Mouse (Mus musculus): ENCODE results near the gene Esr1.
"Not testable (repeated sequence)": the region's sequence is repeated elsewhere in the genome, so short reads cannot be mapped to it uniquely, and the experiment has no call there.

The Esr1 gene

DNA sequence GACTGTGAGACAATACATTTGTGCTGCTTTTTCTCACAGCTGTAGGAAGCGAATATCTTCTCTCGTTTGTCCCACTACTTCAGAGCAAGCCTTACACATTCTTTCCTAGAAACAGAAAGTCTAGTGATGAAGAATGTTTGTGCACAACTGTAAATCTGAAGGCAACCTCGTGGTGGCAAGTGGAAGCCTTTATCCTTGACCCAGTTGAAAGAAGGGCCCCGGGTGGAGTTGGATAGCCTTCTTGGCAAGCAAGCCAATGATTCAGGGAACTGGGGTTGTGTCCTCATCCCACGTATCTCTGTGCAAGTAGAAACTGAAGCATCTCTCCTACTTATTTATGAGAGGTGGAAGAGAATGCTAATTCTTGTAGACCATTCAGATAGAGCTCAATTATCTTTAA, 71.7 kb downstream of the Esr1 start:
- peak; percentile 64 to 92 for DNase-seq (ENCODE audit: inconsistent age in 2 of 2, low spot score in 1 of 2)

DNA sequence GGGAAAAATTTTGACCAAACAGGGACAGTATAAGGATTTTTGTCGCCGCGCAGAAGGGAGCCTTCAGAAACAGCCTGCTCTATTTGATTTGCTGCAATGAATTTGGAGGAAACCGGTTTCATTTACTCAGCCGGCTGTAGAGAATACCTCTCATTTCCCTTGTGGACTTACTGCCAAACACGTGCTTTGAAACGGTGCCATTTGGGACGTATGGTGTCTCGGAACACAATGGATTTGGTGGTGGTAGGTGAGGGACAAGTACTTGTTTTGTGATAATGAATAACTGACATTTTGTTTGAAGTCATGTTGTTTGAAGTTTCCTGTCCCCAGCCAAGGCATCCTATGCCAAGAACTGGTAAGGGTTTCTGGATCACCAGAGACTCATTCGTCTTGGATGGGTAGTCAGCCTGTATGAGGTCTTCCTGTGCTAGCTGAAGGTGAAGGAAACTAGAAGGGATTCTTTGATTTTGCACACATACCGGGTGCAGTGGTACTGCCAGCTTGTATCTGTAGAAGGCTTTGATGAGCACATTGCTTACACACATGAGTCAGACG, 72.4 kb downstream of the Esr1 start:
- DNase-seq (ENCODE audit: inconsistent age in 2 of 2, low spot score in 1 of 2): peak in 1 of 2 experiments; percentile 38

DNA sequence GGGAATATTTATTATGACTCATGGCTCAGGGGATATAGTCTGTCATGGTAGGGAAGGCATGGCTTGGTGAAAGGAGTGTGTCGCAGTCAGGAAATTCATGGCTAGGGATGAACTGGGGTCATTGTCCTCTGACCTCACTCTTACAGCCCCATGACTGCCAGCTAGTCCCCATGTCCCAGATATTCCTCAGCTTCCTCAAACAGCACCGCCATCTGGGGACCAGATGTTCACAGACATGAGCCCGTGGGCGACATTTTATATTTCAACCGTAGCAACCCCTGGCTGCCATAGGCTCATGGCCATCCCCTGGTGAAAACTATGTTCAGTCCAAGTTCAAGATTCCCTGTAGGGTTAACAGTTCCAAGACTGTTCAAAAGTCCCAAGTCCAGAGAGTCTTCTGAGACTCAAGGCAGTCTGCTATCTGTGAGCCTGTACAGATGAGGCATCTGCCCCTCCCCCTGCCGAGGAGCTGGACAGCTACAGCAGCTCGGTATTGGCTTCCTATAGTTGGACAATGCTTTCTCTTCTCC, 83.0 kb downstream of the Esr1 start:
- no peak for DNase-seq (ENCODE audit: inconsistent age in 2 of 2, low spot score in 1 of 2)

DNA sequence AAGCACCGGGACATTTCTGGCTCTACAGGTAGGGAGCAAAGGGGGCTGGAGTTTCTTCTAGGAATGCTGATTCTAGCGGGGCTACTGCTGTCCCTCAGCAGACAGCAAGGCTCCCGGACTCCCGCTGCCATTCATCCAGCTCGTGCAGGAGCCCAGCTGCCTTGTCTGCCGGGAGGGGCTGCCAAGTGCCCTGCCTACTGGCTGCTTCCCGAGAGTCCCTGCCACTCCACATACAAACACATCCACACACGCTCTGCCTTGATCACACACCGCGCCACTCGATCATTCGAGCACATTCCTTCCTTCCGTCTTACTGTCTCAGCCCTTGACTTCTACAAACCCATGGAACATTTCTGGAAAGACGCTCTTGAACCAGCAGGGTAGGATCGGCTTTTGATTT, 98.5 kb downstream of the Esr1 start:
- DNase-seq (ENCODE audit: inconsistent age in 2 of 2, low spot score in 1 of 2): peak; percentile 62 to 87

DNA sequence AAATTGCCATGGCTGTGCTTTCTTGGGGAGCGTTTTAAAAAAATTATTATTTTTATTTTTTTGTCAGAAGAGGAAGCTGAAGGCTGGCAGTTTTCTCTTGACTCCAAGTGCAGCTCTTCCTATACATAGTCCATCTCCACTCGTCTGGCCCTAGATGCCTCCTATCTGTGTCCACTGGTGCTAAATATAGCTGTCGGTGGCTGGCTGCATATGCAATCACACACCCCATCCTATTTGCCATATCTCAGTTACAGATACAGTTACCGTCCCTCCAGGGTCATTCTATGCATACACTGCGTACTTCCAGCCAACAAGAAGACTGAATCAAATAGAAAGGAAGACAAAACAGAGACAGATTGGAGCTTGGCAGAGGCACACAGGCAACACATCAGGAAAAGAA, 100.0 kb downstream of the Esr1 start:
- DNase-seq (ENCODE audit: inconsistent age in 2 of 2, low spot score in 1 of 2): no peak

DNA sequence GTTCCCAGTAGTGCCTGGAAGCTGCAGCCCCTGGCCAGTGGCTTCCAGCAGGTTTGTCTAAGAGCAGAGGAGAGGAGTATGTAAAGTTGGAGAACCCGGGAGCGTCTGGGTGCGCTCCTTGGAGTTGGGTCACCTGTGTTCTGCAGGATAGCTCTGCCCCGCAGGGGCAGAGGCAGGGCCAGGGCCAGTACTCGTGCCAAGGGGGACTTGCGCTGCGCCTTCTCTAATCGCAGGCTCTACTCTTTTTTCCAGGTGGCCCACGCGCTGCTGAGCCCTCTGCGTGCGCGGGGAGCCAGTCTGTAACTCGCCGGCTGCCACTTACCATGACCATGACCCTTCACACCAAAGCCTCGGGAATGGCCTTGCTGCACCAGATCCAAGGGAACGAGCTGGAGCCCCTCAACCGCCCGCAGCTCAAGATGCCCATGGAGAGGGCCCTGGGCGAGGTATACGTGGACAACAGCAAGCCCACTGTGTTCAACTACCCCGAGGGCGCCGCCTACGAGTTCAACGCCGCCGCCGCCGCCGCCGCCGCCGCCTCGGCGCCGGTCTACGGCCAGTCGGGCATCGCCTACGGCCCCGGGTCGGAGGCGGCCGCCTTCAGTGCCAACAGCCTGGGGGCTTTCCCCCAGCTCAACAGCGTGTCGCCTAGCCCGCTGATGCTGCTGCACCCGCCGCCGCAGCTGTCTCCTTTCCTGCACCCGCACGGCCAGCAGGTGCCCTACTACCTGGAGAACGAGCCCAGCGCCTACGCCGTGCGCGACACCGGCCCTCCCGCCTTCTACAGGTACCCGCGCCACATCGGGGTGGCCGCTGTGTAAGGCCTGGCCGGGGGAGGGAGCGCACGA, 100.9 kb downstream of the Esr1 start:
- DNase-seq (ENCODE audit: inconsistent age in 2 of 2, low spot score in 1 of 2): peak; percentile 39 to 82

DNA sequence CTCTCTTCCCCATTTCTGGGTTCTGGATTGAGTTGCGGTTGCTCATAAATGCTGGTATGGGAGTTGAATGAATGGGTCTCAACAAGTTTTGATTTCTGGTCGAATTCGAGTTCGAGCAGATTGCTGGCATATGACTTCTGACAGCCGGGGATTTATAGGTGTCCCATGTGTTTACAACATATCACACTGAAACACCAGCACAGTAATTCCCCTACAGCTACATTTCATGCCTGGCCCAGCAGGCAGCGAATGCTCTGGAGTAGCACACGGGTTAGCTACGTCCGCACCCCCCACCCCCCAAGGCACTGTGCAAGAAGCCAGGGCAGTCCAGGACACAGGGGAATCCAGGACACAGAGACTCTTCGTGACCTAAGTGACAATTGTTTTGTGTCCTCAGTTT, 102.0 kb downstream of the Esr1 start:
- no peak for DNase-seq (ENCODE audit: inconsistent age in 2 of 2, low spot score in 1 of 2)

DNA sequence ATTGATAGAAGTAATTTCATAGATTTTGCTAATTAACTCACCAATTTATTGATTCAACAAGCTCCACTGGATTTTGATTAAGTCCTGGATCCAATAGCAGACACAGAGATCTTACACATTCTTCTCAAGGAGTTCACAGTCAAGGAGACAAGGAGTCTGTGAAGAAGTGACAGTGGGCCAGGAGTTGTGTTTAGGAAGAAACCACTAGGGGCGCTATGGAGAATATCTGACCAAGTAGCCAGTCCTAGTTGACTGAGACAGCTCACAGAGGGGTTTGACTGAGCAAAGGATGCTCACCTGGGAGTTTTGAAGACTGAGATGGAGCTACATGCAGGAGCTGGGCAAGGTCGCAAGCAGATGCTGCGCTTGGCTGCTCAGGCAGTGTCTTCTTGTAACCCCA, 113.5 kb downstream of the Esr1 start:
- peak in 1 of 2 experiments; percentile 64 for DNase-seq (ENCODE audit: inconsistent age in 2 of 2, low spot score in 1 of 2)

DNA sequence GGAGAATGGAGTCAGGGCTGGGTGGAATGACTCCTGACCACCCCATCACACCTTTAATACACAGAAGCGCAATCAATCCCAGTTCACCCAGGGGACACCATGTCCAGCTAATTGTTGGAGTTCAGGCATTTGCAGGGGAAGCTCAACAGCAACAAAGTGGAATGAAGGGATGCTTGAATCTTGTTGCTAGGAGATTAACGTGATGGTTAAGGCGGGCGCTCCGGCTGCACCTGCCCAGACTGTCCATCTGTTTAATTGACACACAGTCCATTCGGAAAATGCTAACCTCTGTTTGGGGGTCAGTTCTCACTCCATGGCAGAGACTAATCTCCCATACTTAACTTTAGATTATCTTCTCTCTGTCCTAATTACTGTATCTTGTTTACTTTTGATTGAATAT, 114.7 kb downstream of the Esr1 start:
- no peak for DNase-seq (ENCODE audit: inconsistent age in 2 of 2, low spot score in 1 of 2)

DNA sequence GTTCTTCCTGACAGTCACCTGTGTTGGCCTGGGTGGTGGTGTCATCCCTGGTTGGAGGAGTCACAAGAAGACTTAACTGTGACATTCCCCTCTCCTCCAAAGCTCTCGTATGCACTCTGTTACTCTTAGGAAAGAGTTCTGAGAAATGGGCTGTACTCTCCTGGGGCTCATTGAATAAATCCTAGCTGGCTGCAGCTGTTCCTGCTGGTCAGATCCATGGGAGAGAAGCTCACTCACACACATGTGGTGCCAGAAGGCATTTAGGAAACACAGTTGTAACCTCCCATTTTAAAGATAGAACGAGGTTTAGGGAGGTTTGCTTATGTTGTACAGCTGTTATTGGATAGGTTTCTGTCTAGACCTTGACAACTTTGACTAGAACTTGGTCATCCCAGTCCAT, 120.9 kb downstream of the Esr1 start:
- DNase-seq (ENCODE audit: inconsistent age in 2 of 2, low spot score in 1 of 2): peak in 1 of 2 experiments; percentile 43

DNA sequence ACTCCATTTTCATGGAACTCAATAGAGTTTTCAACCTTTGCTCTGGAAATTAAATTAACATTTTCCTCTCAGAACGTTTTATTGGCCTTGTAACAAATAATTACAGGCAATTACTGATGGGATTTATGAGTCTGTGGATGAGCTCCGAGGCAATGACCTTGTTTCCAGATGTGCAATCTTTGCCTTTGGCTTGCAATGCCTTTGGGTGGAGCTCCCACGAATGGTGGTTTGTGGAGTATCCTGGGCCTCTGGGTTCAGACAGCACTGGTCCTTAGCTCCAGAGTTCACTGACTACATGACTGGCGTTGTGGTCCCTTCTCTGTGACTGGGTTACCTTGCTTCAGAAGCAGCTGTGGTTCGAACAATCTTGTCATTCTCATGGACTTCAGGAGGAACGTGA, 122.6 kb downstream of the Esr1 start:
- DNase-seq (ENCODE audit: inconsistent age in 2 of 2, low spot score in 1 of 2): peak; percentile 9 to 76

DNA sequence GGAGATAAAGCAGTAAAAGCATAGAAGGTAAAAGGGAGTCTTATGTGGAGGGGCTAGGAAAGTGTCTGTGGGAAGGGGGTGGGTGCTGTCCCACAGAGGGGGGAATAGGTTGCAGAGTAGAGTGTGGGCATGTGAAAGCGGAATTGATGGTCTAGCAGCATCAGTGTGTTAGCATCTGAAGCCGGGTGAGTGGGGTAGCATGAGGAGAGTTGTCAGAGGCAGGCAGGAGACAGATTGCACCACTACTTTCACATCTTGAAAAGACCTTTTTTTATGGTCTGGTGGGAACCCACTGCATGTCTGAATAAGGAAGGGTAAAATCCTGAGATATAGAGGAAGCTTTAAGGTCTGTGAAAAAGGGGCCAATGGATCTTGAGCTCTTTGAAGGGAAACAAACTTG, 123.5 kb downstream of the Esr1 start:
- no peak for DNase-seq (ENCODE audit: inconsistent age in 2 of 2, low spot score in 1 of 2)

DNA sequence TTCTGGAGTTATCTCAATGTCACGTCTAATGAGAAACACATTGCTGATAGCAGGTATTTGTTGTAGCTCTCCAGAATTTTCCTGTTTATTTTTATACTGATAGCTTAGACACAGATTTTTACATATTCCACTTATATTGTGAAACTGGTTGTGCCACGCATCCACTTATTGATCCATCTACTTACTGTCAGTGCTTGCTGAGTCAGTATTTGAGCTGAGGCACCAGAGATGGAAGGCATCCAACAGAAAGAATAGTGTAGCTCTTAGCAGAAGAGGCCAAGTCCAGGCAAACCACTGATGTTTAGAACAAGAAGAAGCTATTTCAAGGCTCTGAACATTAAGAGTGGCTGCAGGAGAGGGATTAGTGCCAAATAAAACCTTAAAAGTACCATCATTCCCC, 126.9 kb downstream of the Esr1 start:
- DNase-seq (ENCODE audit: inconsistent age in 2 of 2, low spot score in 1 of 2): no peak

DNA sequence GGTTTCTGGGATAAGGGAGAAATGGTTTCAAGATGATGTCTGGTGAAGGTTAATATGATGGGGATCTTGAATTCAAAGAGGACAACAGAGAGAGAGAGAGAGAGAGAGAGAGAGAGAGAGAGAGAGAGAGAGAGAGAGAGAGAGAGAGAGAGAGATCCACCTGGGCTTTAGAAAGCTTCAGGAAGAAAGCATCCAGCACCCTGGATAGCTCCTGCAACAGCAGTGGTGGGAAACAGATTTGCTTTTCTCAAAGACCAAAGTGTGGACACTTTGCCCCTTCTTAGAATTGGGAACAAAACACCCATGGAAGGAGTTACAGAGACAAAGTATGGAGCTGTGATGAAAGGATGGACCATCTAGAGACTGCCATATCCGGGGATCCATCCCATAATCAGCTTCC, 139.7 kb downstream of the Esr1 start:
- DNase-seq (ENCODE audit: inconsistent age in 2 of 2, low spot score in 1 of 2): not testable (repeated sequence)

DNA sequence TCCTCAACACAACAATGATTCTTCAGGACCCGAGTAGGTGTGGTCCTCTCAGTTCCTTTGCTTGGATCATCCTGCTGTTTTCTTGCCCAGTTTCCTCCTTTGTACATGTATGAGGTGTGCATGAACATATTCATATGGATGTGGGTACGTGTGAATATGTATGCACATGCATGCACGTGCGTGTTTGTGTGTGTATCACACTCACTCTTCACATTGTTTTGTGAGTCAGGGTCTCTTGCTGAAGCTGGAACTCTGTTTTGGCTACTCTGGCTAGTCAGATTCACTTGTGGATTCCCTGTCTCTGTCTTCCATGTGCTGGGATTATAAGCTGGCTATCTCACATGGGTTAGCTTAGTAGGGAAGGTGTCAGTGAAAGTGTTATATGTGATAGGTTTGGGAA, 141.6 kb downstream of the Esr1 start:
- DNase-seq (ENCODE audit: inconsistent age in 2 of 2, low spot score in 1 of 2): no peak

DNA sequence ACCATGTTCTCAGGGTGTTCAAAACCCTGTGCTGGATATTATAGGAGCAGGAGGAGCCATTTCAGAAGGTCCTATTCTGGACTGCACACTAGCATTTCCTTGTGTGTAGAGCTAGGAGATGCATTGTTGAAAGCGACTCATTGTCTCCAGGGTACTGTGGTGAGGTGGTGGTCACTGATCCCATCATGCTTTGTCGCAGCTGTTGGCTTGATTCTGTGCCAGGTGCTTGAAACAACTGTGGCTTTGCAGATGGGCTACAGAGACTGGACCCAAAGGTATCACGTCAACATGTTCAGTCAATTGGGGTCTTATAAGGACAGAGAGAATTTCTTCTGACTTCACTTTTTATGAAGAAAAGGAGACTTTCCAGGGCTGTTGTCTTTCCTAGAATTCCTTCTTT, 164.1 kb downstream of the Esr1 start:
- peak in 1 of 2 experiments; percentile 44 for DNase-seq (ENCODE audit: inconsistent age in 2 of 2, low spot score in 1 of 2)

DNA sequence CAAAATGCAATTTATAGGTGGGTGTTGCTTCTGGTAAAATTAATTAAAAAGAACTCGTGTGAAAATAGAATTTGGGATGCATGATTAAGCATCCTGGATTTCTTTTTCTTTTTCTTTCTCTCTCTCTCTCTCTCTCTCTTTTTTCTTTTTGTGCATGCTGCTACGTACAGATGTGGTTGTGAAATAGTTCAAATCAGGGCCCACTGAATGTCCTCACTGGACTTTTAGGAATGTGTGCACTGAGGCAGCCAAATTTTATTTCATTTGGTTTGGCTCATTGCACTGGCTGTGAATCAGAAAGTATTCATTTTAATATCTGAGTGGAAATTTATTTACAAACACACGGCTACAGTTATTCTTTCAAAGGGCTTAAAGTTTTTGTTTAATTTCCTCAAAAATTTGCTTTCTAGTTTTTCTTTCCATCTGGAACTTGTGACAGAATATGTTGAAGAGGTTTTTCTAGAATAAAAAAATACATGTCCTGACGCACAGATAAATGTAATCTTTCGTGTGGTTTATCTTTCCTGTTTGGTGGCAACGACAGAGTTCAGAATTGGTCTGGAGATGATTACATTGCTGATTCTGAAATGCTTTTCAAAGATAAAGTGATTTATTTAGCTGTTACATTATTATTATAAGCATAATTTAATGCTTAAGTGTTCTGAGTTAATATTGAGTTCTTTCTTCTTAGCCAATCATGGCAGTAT, 164.8 kb downstream of the Esr1 start:
- DNase-seq (ENCODE audit: inconsistent age in 2 of 2, low spot score in 1 of 2): peak in 1 of 2 experiments; percentile 58

DNA sequence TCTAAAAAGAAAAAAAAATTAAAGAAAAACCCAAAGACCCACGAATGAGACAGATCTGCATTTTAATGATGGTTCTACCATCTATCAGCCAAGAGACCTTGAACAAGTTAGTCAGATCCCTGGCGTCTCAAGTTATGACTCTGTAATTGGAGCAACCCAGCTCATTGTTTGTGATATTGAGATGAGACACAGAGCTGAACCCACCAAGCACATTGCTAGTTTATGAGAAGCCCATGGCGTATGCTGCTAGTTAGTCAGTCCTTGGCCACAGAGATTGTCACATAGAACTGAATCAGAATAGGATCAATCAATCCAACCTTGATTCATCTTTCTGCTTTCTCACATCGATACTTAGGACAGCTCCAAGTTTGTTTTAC, 165.3 kb downstream of the Esr1 start:
- DNase-seq (ENCODE audit: inconsistent age in 2 of 2, low spot score in 1 of 2): peak in 1 of 2 experiments; percentile 65

DNA sequence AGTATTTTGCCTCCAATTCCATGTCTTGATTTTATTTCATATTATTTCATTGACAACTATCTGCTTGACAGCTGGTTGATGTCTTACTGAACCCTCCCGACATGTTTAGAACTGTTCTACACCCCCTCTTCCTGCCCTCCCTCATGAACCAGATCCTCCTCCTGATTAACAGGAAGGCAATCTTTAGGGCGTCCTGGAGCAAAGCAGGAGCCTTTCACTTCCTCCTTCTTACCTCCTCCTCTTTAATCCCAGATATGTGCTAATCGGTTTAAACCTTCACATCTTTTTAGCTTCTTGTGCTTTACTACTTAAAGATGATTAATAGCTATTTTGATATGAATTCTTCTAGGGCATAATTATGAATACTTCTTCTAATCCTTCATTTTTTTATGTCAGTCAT, 166.6 kb downstream of the Esr1 start:
- no peak for DNase-seq (ENCODE audit: inconsistent age in 2 of 2, low spot score in 1 of 2)

DNA sequence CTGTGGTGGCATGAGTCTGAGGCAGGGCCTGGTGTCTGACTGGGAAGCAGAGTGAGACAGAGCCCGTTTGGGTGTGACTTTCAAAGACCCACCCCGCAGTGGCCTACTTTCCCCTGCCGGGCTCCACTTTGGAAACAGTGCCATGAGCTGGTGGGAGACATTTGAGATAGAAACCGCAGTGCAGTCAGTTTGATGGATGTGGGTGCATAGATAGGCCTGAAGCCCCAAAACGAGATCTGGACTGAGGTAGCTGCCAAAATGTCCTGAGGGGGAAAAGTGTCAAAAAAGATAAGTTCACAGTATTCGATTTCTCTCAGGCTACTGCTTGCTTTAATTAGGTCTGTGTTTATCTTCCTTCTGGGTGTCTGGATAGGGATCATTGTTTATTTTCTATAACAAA, 169.5 kb downstream of the Esr1 start:
- DNase-seq (ENCODE audit: inconsistent age in 2 of 2, low spot score in 1 of 2): no peak

DNA sequence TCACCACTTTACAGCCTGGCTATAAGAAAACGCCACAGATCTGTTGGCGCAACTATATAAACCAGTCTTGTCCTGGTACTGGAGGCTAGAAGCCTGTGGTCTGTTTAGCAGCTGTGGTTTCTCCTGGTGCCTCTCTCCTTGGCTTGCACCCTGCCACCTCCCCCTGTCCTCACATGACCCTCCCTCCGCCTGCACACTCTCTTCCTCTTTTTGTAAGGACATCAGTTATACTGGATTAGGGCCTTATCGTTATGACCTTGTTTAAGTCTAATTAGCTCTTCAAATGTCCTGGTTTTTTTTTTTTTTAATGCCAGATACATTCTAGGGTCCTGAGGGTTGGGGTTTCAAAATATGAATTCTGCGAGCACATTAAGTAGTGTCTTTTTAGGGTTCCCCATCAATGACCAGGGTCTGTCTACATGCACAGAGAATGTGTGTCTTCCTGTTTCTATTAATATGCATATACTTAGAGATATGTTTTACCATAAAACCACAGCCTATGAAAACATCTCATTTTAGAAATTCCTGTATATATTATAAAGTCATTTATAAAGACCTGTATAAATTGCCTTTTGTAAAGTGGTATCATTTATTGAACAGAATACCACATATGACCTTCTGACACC, 175.7 kb downstream of the Esr1 start:
- DNase-seq (ENCODE audit: inconsistent age in 2 of 2, low spot score in 1 of 2): no peak

Data from adrenal gland, adult (tissue).